Mouse (Mus musculus) stomach, embryonic 16.5 days (tissue): ENCODE measurements around the gene Cox7a2l. TPM values are rescaled to one million over a fixed set of nuclear protein-coding genes. Genes with fewer than 3 reads are reported as not detected.

Experiments used
- ATAC-seq: fragments of 200-750 bp; cut with Nextera tagmentation; 2 replicates; pipeline ENCODE4 v1.8.0; 2017; ENCODE audit warnings: moderate number of reproducible peaks, moderate TSS enrichment; ENCODE audit not compliant: insufficient read depth, low FRiP score
- H3K27ac ChIP-seq: fragments of 300-500 bp; sonication (generic); 2 replicates; pipeline ENCODE4 v1.5.1; 2014; ENCODE audit warnings: low read length
- H3K27me3 ChIP-seq: fragments of 300-500 bp; sonication (generic); 2 replicates; pipeline ENCODE4 v1.6.1; 2014; ENCODE audit warnings: low read length, control low read depth, mixed read lengths; ENCODE audit not compliant: control insufficient read depth, insufficient read depth
- H3K36me3 ChIP-seq: fragments of 300-500 bp; sonication (generic); 2 replicates; pipeline ENCODE4 v1.6.1; 2014; ENCODE audit warnings: low read length; ENCODE audit not compliant: control insufficient read depth, insufficient read depth
- H3K4me1 ChIP-seq: fragments of 300-500 bp; sonication (generic); 2 replicates; pipeline ENCODE4 v1.6.1; 2014; ENCODE audit warnings: low read length, control low read depth, mixed read lengths; ENCODE audit not compliant: control insufficient read depth, insufficient read depth
- H3K4me2 ChIP-seq: fragments of 300-500 bp; sonication (generic); 2 replicates; pipeline ENCODE4 v1.6.1; 2014; ENCODE audit warnings: low read depth, low read length, mixed read lengths
- H3K4me3 ChIP-seq: fragments of 300-500 bp; sonication (generic); replicated peaks from 2 replicates; pipeline ENCODE4 v1.5.1; 2014; ENCODE audit warnings: mild to moderate bottlenecking, low read length
- H3K9ac ChIP-seq: fragments of 300-500 bp; sonication (generic); 2 replicates; pipeline ENCODE4 v1.6.1; 2014; ENCODE audit warnings: low read length
- H3K9me3 ChIP-seq: fragments of 300-500 bp; sonication (generic); replicated peaks from 2 replicates; pipeline ENCODE4 v1.6.1; 2016; ENCODE audit warnings: low read length, control low read depth; ENCODE audit not compliant: control insufficient read depth
- whole genome bisulfite sequencing: fragments of 180-500 bp; shearing (Covaris S2); extraction: QIAGEN DNeasy Blood & Tissue Kit; methylation state at CpG from one replicate; pipeline ENCODE4 v1.1.7; 2014; 5-methylcytosine and 5-hydroxymethylcytosine counted together
- polyA plus RNA-seq: library from polyadenylated mRNA; unstranded; fragments of >200 nt; fragmentation: Nextera tagmentation; extraction: Ambion mirVana; gene quantifications from 2 replicates; pipeline ENCODE4 v1.2.1, GENCODE M21; 2015

Gene Cox7a2l
- polyA plus RNA-seq, 1 experiment from 2014 or later = 166 TPM

DNA sequence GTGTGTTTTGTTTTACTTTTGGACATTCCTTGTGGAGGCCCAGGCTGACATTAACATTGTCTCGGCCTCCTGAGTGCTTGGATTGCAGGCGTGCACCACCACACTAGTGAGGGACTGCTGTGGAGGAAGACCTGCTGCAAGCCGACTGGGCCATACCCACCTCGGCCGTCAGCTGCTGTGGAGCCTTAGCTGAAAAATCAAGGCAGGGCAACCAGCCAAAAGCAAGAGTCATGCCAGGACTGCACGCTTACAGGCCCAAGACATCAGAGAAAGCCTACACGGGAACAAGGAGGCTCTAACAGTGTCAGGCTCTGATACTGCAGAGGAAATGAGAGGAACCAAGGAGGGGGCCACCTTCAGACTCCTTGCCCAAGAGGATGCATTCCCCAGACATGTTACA is 35.6 kb downstream of the Cox7a2l start:
- Histone ChIP-seq H3K4me2 (no peak overlapping the region), H3K36me3 (peaks cover 16% of the 10 kb centered on the region; the same call in 1 of the 2 replicates), H3K27me3 (no peaks in the 10 kb centered on the region), H3K9me3 (no peaks in the 10 kb centered on the region), H3K4me1 (no peaks in the 10 kb centered on the region), H3K9ac (no peak overlapping the region), H3K27ac (no peak overlapping the region), H3K4me3 (no peak overlapping the region)
- 78% methylated on average over 7 of the region's 7 CpGs for WGBS
- peak; percentile 45; the same call in 1 of the 2 replicates for ATAC-seq

GRCm38 (mm10) chr17:83477089-83477488 is 40.0 kb downstream of the Cox7a2l start:
- no peaks in the 10 kb centered on the region for H3K27me3 ChIP-seq
- no peaks in the 10 kb centered on the region for H3K4me1 ChIP-seq
- H3K27ac ChIP-seq = no peak overlapping the region
- H3K9me3 ChIP-seq = no peaks in the 10 kb centered on the region
- no peak for ATAC-seq
- no peak overlapping the region for H3K9ac ChIP-seq
- no peak overlapping the region for H3K4me2 ChIP-seq
- H3K4me3 ChIP-seq = no peak overlapping the region
- peaks cover 35% of the 10 kb centered on the region for H3K36me3 ChIP-seq
- WGBS = 94% methylated on average over 12 of the region's 12 CpGs

- ATAC-seq = no peak
- no peak overlapping the region for H3K9ac ChIP-seq
- no peak overlapping the region for H3K4me3 ChIP-seq
- H3K36me3 ChIP-seq = peaks cover 26% of the 10 kb centered on the region
- no peaks in the 10 kb centered on the region for H3K9me3 ChIP-seq
- no peaks in the 10 kb centered on the region for H3K27me3 ChIP-seq
- H3K27ac ChIP-seq = no peak overlapping the region
- whole genome bisulfite sequencing = 94% methylated on average over 2 of the region's 2 CpGs
- H3K4me1 ChIP-seq = no peaks in the 10 kb centered on the region
- H3K4me2 ChIP-seq = no peak overlapping the region
Observed at GRCm38 (mm10) chr17:83469586-83469985, 47.5 kb downstream of the Cox7a2l start.

GRCm38 (mm10) chr17:83466697-83467251 is 50.4 kb downstream of the Cox7a2l start:
- ATAC-seq = no peak
- Histone ChIP-seq H3K4me3 (no peak overlapping the region), H3K36me3 (peaks cover 11% of the 10 kb centered on the region; the same call in 1 of the 2 replicates), H3K4me2 (no peak overlapping the region), H3K4me1 (no peaks in the 10 kb centered on the region), H3K27ac (no peak overlapping the region), H3K9me3 (no peaks in the 10 kb centered on the region), H3K9ac (no peak overlapping the region), H3K27me3 (no peaks in the 10 kb centered on the region)
- WGBS = 48% methylated on average over 6 of the region's 6 CpGs

DNA sequence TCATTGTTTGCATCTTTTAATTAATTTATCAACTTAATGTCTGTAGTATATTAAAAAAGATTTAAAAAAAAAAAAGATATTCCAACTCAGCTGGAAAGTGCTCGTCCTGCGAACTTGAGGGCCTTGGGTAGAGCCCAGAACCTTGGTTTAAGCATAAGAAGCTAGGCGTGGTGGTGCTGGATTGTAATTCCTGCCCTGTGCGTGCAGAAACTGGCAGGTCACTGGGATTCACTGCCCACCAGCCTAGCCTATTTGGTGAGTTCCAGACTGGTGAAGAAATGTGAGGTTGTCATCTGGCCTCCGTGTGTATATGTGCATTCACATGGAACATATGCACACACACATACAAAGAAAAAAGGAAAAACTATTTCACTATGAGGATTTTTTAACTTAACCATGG is 51.2 kb downstream of the Cox7a2l start:
- peaks cover 16% of the 10 kb centered on the region; the same call in 1 of the 2 replicates for H3K36me3 ChIP-seq
- no peak overlapping the region for H3K4me2 ChIP-seq
- H3K27ac ChIP-seq = no peak overlapping the region
- H3K9me3 ChIP-seq = no peaks in the 10 kb centered on the region
- WGBS = 91% methylated on average over 5 of the region's 5 CpGs
- ATAC-seq = no peak
- no peaks in the 10 kb centered on the region for H3K27me3 ChIP-seq
- H3K9ac ChIP-seq = no peak overlapping the region
- H3K4me1 ChIP-seq = no peaks in the 10 kb centered on the region
- no peak overlapping the region for H3K4me3 ChIP-seq

GRCm38 (mm10) chr17:83457271-83457670 is 59.9 kb downstream of the Cox7a2l start:
- Histone ChIP-seq H3K36me3 (peaks cover 21% of the 10 kb centered on the region), H3K27ac (no peak overlapping the region), H3K9me3 (no peaks in the 10 kb centered on the region), H3K4me1 (no peaks in the 10 kb centered on the region), H3K27me3 (no peaks in the 10 kb centered on the region), H3K4me2 (no peak overlapping the region), H3K9ac (no peak overlapping the region), H3K4me3 (no peak overlapping the region)
- ATAC-seq = no peak
- 91% methylated on average over 1 of the region's 1 CpGs for WGBS

DNA sequence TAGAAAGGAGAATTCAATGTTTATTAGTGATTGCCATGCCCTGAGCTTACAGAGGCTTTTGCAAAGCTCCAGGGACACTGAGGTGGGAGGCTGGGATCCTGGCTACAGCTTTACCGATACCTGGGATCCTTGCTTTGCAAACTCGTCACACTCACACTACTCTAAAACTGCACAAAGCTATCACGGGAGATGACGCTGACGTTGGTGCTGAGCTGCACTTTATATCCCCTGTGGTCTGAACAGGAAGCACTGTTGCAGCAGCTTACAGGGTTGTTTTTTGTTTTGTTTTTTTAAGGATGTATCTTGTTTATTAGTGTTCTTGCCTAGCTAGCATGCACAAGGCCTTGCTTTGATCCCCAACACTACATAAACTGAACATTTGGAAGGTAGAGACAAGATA is 63.5 kb downstream of the Cox7a2l start:
- Histone ChIP-seq H3K4me2 (no peak overlapping the region), H3K9me3 (no peaks in the 10 kb centered on the region), H3K4me3 (no peak overlapping the region), H3K9ac (no peak overlapping the region), H3K27ac (no peak overlapping the region), H3K27me3 (no peaks in the 10 kb centered on the region), H3K36me3 (peaks cover 17% of the 10 kb centered on the region), H3K4me1 (no peaks in the 10 kb centered on the region)
- WGBS = 70% methylated on average over 5 of the region's 5 CpGs
- no peak for ATAC-seq

- peaks cover 19% of the 10 kb centered on the region for H3K36me3 ChIP-seq
- H3K4me3 ChIP-seq = no peak overlapping the region
- 92% methylated on average over 8 of the region's 8 CpGs for WGBS
- no peak overlapping the region for H3K27ac ChIP-seq
- no peak for ATAC-seq
- H3K4me1 ChIP-seq = no peaks in the 10 kb centered on the region
- no peaks in the 10 kb centered on the region for H3K9me3 ChIP-seq
- no peak overlapping the region for H3K9ac ChIP-seq
- no peak overlapping the region for H3K4me2 ChIP-seq
- H3K27me3 ChIP-seq = no peaks in the 10 kb centered on the region
Observed at GRCm38 (mm10) chr17:83452451-83452850, 64.7 kb downstream of the Cox7a2l start.
